Mouse (Mus musculus) stomach, postnatal 0 days (tissue): Measurements from ENCODE around the gene Egflam.

ENCODE experiments used
- CTCF ChIP-seq: IDR thresholded peaks from 2 replicates; pipeline ENCODE4 v1.5.1; 2016; ENCODE audit warnings: antibody characterized with exemption, low read depth, mild to moderate bottlenecking, moderate library complexity
- EP300 ChIP-seq: optimal IDR thresholded peaks from 2 replicates; pipeline ENCODE3; 2016; ENCODE audit warnings: antibody characterized with exemption

DNA sequence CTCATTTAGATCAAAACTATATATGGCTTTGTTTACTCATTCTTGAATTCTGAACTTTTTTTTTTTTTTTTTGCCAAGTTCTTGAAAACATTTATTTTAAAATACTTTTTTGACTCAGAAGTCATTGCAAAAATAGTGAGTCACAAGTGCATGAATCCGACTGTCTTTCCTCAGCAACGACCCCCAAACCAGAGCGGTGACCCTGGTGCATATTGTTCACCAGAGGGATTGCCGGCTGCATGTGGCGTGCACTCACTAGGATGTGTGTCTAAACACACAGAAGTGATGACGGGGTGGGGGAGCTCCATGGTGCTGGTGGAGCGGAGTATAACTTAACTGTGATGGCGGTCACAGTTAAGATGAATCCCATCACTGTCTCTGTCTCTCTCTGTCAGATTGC is 224.4 kb downstream of the Egflam start:
- no peak for TF ChIP-seq EP300
- no peak for TF ChIP-seq CTCF
